Mouse (Mus musculus): ENCODE measurements around the gene Cd46.

- TF ChIP-seq MAX (IDR thresholded peaks at IDR 0.05) (no peak), CTCF (IDR thresholded peaks at IDR 0.05; ENCODE audit: control insufficient read depth, insufficient read depth, insufficient read length) (no peak), USF1 (IDR thresholded peaks at IDR 0.05; ENCODE audit: low read depth) (no peak)
Measured at GRCm38 (mm10) chr1:195100693-195101092, 8.6 kb upstream of the Cd46 start.

Data from C2C12 (cell line).